Mouse (Mus musculus) erythroblast, adult 5-6 weeks (primary cell): Measurements from ENCODE around the gene Nomo1. TPM values are rescaled to one million over a fixed set of nuclear protein-coding genes. Genes with fewer than 3 reads are reported as not detected.

ENCODE experiments used
- ATAC-seq: replicated peaks from 2 replicates; pipeline ENCODE4 v1.8.0; 2016; ENCODE audit warnings: moderate number of reproducible peaks, mild to moderate bottlenecking, moderate TSS enrichment, inconsistent platforms; ENCODE audit not compliant: poor library complexity, low FRiP score, severe bottlenecking
- total RNA-seq, 2 experiments: library from RNA; stranded (forward) in 1 of 2; stranded (reverse) in 1 of 2; fragments of 150-400 nt in 1 of 2; fragments of 200-764, 138-1000 nt in 1 of 2; gene quantifications; 2 replicates each; pipeline versions ENCODE4 v1.2.3 to v1.2.4; 2015 to 2017; ENCODE audit warnings: low replicate concordance in 2 of 2

The Nomo1 gene
- total RNA-seq (2015; ENCODE audit: low replicate concordance) (5.4 and 9.2 TPM in 2 replicates), total RNA-seq (2017; ENCODE audit: low replicate concordance) (6.1 and 8.5 TPM in 2 replicates)

DNA sequence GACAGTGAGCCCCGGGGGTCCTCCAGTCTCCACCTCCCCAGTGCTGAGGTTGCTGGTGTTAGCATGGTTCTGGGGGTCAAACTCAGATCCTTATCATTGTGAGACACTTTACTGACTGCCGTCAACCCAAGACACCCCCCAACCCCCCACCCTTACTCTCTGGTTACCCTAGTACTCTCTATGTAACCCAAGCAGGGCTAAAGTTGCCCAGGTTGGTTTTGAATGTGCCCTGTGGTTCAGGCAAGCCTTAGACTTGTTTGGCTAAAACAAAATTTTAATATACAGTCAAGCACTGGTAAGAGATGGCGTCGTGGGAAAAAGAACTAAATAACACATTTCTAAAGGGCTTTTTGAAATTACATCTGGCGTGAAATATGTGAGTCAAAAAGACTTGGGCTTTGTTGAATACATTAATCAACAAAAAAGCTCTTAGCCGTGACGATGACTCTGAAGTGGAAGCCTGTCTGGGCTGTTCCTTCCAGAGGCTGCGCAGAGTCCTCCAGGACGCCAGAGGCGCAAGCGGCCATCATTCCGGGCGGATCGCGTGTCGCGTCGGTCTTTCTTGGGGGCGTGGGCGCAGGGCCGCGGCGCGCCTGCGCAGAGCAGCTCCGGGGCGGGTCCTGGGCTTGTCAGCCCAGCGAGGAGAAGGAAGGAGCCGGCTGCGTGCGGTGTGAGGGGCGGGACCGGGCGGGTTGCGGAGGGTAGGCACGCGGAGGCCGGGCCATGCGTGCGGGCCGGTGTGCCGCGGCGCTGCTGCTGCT, at the start of gene Nomo1:
TSS of gene Nomo1 (plus strand) at position 590 of the 761 bp plus-strand sequence.
- ATAC-seq = peak; percentile 96

DNA sequence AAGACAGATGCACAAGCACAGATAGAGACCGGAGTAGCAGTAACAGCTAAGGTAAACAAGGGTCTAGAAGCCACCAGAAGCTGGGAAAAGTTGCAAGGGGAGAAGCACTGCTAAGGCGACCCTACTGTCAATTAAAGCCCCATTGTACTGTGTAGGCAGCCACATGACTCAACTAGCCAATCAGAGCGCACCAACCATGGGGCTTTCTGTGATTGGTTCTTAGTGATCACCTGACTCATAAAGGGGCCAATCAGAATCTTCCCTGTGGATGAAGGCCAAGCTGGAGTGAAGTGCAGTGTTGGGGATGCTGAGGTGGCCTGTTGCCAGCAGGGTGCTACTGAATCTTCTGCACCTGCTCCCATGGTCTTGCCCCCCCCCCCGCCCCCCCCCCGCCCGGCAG, 46.6 kb upstream of the Nomo1 start:
- ATAC-seq = no peak

GRCm38 (mm10) chr7:45988344-45988743, 45.2 kb upstream of the Nomo1 start:
- ATAC-seq = no peak

GRCm38 (mm10) chr7:45992470-45992869, 41.0 kb upstream of the Nomo1 start:
- no peak for ATAC-seq

GRCm38 (mm10) chr7:46000577-46000976, 32.9 kb upstream of the Nomo1 start:
- no peak for ATAC-seq

DNA sequence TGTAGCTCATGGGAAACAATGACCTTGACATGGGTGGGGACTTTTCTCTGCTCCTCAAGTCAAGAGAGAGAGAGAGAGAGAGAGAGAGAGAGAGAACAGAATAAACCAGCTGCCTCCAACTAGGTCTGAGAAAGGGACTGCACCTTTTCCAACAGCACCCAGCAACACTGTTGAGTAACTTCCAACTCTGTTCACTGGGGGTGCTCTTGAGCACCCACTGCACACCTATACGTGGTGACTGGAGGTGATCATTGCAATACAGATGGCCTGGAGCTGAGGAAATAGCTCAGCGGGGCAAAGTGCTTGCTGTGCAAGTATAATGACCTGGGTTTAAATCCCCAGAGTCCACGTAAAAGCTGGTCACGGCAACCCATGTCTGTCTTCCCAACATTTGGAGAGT, 30.8 kb upstream of the Nomo1 start:
- ATAC-seq = no peak

DNA sequence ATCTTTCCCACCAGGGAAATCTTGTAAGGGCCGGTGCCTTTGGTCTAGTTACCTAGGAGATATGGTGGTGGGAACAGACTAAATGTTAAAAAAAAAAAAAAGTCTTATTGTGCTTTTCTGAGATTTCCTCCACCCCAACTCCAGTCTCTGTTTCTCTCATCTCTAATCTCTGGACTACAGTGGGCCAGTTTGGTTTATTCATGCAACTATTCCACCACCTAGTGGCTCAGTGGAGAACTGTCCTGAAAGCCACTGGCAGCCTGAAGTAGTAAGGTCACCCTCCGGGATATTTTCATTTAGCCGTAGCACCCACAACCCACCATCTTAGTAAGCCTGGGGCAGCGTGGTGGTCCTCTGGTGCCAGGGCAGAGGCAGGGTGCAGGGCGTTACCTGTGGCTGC, 23.9 kb upstream of the Nomo1 start:
- ATAC-seq = 0 out of 2 replicates have a peak, but pooled peaks have one; percentile 44

GRCm38 (mm10) chr7:46012121-46012520, 21.4 kb upstream of the Nomo1 start:
- ATAC-seq = no peak

DNA sequence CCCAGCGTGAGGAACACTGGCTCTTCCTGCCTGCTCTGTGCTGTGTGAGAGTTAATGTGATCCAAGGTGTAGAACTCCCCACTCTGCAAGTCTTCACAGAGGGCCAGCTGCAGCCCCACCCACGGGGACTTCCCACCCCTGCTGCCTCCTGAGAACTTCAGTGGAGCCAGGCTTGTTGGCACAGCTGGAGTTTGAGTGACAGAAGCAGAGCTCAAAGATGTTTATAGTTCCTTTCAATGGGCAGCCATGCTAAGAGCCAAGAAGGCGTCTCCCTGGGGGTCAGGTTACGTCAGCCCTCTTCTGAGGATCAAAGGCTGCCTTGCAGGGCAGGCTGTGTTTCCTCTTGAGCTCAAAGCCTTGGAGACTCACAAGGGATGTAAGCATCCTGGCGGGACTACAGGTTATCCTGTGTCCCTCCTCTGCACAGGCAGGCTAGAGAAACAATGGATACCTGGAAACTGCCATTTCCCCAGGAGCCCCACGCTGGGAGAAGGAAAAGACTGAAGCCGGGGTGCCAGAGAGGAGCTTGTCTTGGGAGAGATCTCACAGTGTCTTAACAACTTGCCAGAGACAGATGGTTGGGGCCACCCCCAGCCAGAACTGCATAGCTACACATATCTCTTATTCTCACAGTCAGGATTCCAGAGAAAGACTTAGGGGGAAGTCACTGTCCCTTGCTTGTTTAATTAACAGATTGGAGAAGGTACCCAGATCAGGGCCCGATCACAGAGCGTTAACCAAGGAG, 20.1 kb upstream of the Nomo1 start:
- ATAC-seq = no peak

DNA sequence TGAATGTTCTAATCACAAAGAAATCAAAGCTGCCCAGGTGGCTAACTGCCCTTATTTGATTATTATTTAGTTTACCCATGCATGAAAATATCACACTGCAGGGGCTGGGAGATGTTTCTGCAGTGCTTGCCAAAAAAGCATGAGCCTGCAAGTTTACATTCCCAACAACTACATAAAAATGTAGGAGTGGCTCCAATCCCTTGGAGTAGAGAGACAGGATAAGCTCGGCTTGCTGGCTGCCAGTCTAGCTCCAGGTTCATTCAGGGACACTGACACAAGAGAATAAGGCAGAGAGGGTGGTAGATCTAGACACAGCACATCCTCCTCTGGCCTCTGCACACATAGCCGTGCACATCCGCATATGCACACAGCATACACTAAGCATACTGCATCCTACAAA, 13.9 kb upstream of the Nomo1 start:
- no peak for ATAC-seq

DNA sequence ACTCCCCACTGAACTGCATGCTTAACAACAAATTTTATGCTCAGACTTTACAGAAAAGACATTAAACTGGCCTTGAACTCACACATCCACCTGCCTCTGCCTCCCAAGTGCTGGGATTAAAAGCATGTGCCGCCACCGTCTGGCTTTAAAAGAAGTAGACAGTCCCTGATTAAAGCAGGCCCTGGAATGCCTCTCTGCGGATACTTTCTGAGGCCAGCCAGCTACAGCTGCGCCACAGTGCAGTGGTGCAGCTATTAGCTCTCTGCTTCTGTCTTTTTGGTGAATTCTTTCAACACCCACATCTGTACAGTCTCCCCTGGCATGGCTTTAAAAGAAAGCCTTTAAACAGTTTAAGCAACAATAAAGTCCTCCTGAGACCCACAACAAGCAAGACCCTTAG, 11.5 kb upstream of the Nomo1 start:
- no peak for ATAC-seq

- no peak for ATAC-seq
Measured at GRCm38 (mm10) chr7:46025436-46025835, 8.1 kb upstream of the Nomo1 start.

DNA sequence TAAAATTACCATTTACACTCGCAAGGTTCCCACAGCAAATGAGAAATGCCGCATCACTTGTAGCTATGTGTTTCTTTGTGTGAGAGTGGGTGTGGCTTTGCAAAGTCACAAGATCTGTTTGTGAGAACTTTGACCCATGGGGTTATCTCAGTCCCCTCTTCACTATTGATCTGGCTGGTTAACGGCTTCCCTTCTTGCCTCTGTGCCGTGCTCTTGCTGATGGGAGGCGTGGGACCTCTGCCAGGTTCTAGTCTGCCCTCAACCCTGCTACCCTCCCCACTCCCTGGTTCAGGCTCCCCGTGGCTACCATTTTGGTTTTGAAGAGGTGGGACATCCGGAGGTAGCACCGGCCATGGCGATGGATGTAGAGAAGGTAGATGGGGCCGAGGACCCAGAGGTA, 4.8 kb upstream of the Nomo1 start:
- ATAC-seq = no peak

GRCm38 (mm10) chr7:46029299-46030144, 4.0 kb upstream of the Nomo1 start:
- ATAC-seq = no peak

DNA sequence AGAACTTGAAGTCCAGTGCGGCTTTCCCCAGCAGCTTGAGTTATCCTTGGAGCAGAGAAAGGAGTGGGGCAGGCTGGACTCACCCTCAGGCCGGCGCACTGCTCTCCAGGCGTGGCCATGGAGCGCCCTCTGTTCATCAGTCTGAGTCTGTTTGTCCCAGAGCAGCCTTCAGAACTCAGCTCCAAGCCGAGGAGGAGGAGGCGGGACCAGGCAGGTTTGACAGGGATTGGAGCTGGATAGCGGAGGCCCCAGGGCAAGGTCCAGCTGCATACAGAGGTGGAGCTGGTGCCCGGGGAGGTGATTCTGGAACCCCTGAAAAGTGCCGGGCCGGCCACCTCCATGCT, 3.4 kb upstream of the Nomo1 start, which contains the start of gene Abcc6:
TSS of gene Abcc6 (minus strand) at position 158 of the 344 bp plus-strand sequence.
- no peak for ATAC-seq

- ATAC-seq = no peak
Measured at GRCm38 (mm10) chr7:46031075-46031474, 2.4 kb upstream of the Nomo1 start.

- 0 out of 2 replicates have a peak, but pooled peaks have one; percentile 8 for ATAC-seq
Measured at GRCm38 (mm10) chr7:46033870-46034337, 406 bp downstream of the Nomo1 start.

GRCm38 (mm10) chr7:46034991-46035390, 1.5 kb downstream of the Nomo1 start:
- ATAC-seq = no peak

DNA sequence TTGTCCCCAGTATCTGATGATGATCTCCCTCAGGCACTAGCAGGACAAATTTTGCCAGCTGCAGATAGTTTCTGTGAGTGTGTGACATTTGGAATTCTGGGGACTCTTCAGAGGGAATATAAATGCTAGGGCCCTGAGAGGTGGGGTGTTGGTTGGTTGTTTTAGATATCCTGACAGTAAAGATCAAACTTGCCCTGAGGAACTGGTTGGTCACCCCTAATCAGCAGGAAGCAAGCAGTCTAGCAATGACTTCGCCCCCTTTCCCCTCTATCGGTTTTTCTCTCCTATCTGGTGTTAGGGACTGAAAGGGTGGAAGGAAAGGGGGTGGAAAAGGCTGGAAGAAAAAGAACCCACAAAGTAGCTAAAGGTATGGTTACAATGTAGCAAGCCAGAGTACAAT, 2.0 kb downstream of the Nomo1 start:
- no peak for ATAC-seq

DNA sequence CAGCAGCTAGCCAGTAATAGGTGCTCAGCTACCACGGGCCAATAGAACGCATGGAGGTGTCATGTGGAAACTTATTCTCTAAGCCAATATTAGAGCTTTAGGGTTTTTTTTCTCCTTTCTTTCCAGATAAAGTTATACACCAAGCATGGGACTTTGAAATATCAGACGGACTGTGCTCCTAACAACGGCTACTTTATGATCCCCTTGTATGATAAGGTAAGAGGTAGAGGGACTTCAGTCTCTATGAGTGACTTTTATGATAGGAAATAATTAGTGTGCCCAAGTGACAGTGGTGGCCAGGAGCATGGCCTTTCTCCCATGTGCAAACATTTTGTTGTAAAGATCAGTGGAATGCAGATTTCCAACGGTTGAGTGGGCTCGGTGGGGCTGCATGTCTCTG, 3.9 kb downstream of the Nomo1 start:
- ATAC-seq = no peak
